ENCODE assay signal across 7 mouse cellular contexts in the genomic region with DNA sequence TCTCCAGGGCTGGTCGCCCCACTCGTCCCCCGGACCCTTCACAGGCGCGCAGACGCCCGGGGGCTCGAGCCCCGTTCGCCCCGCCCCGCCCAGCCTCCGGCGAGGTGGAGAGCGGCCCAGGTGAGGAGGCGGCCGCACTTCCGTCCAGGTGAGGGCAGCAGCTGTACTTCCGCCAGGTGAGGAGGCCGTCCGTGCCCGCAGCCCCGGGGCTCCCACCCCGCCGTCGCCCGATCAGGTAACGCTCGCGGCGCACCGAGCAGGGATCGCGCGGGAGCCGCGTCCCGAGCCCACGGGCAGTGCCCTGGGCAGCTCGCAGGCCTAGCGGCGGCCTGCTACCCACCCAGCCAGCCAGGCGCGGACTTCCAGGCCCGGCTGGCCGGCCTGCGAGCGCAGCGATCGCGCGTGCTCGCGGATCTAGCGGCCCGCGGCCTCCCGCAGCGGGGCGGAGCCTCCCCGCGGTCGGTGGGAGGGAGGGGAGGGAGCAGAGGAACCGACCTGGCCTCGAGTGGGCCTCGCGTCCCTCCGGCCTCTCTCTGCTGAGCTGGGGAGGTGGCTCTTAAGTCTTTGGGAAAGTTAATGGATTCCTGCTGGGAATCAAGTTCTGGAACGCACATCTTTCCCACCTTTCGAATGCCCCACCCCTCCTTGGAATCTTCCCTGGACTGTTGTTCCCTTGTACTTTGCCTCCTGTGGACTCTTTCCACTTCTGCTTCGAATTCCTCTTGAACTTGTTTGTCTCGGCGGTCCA. TPM values are rescaled to one million over a fixed set of nuclear protein-coding genes. Genes with fewer than 3 reads are reported as not detected.
A peak's percentile ranks its signal among the peaks of the same experiment; 100 is the strongest.
DNase-seq lines count a peak whose midpoint lies in the region; ATAC-seq and TF ChIP-seq lines count a peak whose summit lies in the region.

Patj (plus strand) TSS at position 96 of the 748 bp plus-strand sequence.

- no peaks in the 10 kb centered on the region for H3K36me3 ChIP-seq in embryonic facial prominence, embryonic 15.5 days
- no peaks in the 10 kb centered on the region for H3K36me3 ChIP-seq in heart, embryonic 10.5 days
- H3K36me3 ChIP-seq in kidney, embryonic 14.5 days (ENCODE audit: control insufficient read depth, insufficient read depth, low read length), result no peaks in the 10 kb centered on the region
- no peaks in the 10 kb centered on the region for H3K36me3 ChIP-seq in limb, embryonic 13.5 days
- no peaks in the 10 kb centered on the region for H3K36me3 ChIP-seq in midbrain, embryonic 15.5 days (replicated peaks)
- no peaks in the 10 kb centered on the region for H3K36me3 ChIP-seq in spleen, adult 2 months (ENCODE audit: control insufficient read depth, insufficient read depth, low read length)

- peak within 1 kb of the TSS; percentile 79 for H3K4me3 ChIP-seq in embryonic facial prominence, embryonic 15.5 days (replicated peaks)
- H3K4me3 ChIP-seq in heart, embryonic 10.5 days, result peak within 1 kb of the TSS; percentile 95
- H3K4me3 ChIP-seq in kidney, embryonic 14.5 days (ENCODE audit: low read length), result peak within 1 kb of the TSS; percentile 85
- H3K4me3 ChIP-seq in limb, embryonic 13.5 days, result peak within 1 kb of the TSS; percentile 86
- H3K4me3 ChIP-seq in midbrain, embryonic 15.5 days, result peak within 1 kb of the TSS; percentile 70
- peak within 1 kb of the TSS; percentile 88 for H3K4me3 ChIP-seq in spleen, adult 2 months (ENCODE audit: extremely low read depth, insufficient read depth, insufficient read length)

- TF ChIP-seq CTCF in spleen, adult 2 months (IDR thresholded peaks at IDR 0.05; ENCODE audit: extremely low read depth, insufficient read depth, insufficient read length, insufficient replicate concordance), result no peak

- H3K27ac ChIP-seq in embryonic facial prominence, embryonic 15.5 days (replicated peaks), result peak within 1 kb of the TSS; percentile 90
- H3K27ac ChIP-seq in heart, embryonic 10.5 days, result peak within 1 kb of the TSS; percentile 98
- peak within 1 kb of the TSS; percentile 86 for H3K27ac ChIP-seq in kidney, embryonic 14.5 days (ENCODE audit: low read depth, low read length)
- peak within 1 kb of the TSS; percentile 95 for H3K27ac ChIP-seq in limb, embryonic 13.5 days
- peak within 1 kb of the TSS; percentile 78 for H3K27ac ChIP-seq in midbrain, embryonic 15.5 days
- H3K27ac ChIP-seq in spleen, adult 2 months (ENCODE audit: insufficient read depth, low read length), result no peak within 1 kb of the TSS

- peak within 1 kb of the TSS; percentile 83 for H3K4me2 ChIP-seq in embryonic facial prominence, embryonic 15.5 days (replicated peaks)
- peak within 1 kb of the TSS; percentile 85 for H3K4me2 ChIP-seq in kidney, embryonic 14.5 days (replicated peaks; ENCODE audit: low read depth, low read length)
- peak within 1 kb of the TSS; percentile 82 for H3K4me2 ChIP-seq in limb, embryonic 13.5 days (replicated peaks)
- peak within 1 kb of the TSS; percentile 96 for H3K4me2 ChIP-seq in midbrain, embryonic 15.5 days

- peak; percentile 63 to 80 for DNase-seq in adrenal gland, postnatal 36 days
- peak; percentile 80 for DNase-seq in heart, embryonic 10.5 days (ENCODE audit: low spot score)
- DNase-seq in spleen, adult 2 months (ENCODE audit: low read depth in 1 of 2, low spot score in 2 of 2), result peak in 1 of 2 experiments; percentile 47

- no peaks in the 10 kb centered on the region for H3K9me3 ChIP-seq in embryonic facial prominence, embryonic 15.5 days (replicated peaks)
- no peaks in the 10 kb centered on the region for H3K9me3 ChIP-seq in heart, embryonic 10.5 days
- H3K9me3 ChIP-seq in kidney, embryonic 14.5 days (ENCODE audit: control insufficient read depth, low read length), result no peaks in the 10 kb centered on the region
- H3K9me3 ChIP-seq in limb, embryonic 13.5 days, result no peaks in the 10 kb centered on the region
- no peaks in the 10 kb centered on the region for H3K9me3 ChIP-seq in midbrain, embryonic 15.5 days

- TF ChIP-seq POLR2A in spleen, adult 2 months (IDR thresholded peaks at IDR 0.05; ENCODE audit: low read depth, low read length), result no peak; the same call in 1 of the 2 replicates

- peak; percentile 88 for ATAC-seq in embryonic facial prominence, embryonic 15.5 days (ENCODE audit: insufficient number of reproducible peaks, low FRiP score, low TSS enrichment, low read depth)
- ATAC-seq in kidney, embryonic 14.5 days (ENCODE audit: low FRiP score, low TSS enrichment), result peak; percentile 89
- ATAC-seq in limb, embryonic 13.5 days (ENCODE audit: low FRiP score, low read depth), result peak; percentile 91
- peak; percentile 92 for ATAC-seq in midbrain, embryonic 15.5 days (replicated peaks)

- under 1% methylated on average over 71 of the region's 73 CpGs for WGBS in embryonic facial prominence, embryonic 15.5 days
- 1% methylated on average over 72 of the region's 73 CpGs for WGBS in heart, embryonic 10.5 days
- under 1% methylated on average over 63 of the region's 73 CpGs for WGBS in kidney, embryonic 14.5 days
- under 1% methylated on average over 72 of the region's 73 CpGs for WGBS in limb, embryonic 13.5 days
- WGBS in midbrain, embryonic 15.5 days, result 1% methylated on average over 72 of the region's 73 CpGs
- WGBS in spleen, adult 2 months, result 4% methylated on average over 65 of the region's 73 CpGs

- H3K9ac ChIP-seq in embryonic facial prominence, embryonic 15.5 days, result peak within 1 kb of the TSS; percentile 99
- H3K9ac ChIP-seq in kidney, embryonic 14.5 days (ENCODE audit: low read depth, low read length), result peak within 1 kb of the TSS; percentile 98
- peak within 1 kb of the TSS; percentile 98 for H3K9ac ChIP-seq in limb, embryonic 13.5 days
- H3K9ac ChIP-seq in midbrain, embryonic 15.5 days, result peak within 1 kb of the TSS; percentile 74

- peaks cover 3% of the 10 kb centered on the region; the same call in 1 of the 2 replicates for H3K4me1 ChIP-seq in embryonic facial prominence, embryonic 15.5 days
- H3K4me1 ChIP-seq in heart, embryonic 10.5 days, result peaks cover 15% of the 10 kb centered on the region
- peaks cover 3% of the 10 kb centered on the region for H3K4me1 ChIP-seq in kidney, embryonic 14.5 days (ENCODE audit: control insufficient read depth, insufficient read depth, low read length)
- H3K4me1 ChIP-seq in limb, embryonic 13.5 days, result peaks cover 15% of the 10 kb centered on the region
- H3K4me1 ChIP-seq in midbrain, embryonic 15.5 days, result peaks cover 5% of the 10 kb centered on the region; the same call in 1 of the 2 replicates
- peaks cover 2% of the 10 kb centered on the region for H3K4me1 ChIP-seq in spleen, adult 2 months (ENCODE audit: control insufficient read depth, insufficient read depth, insufficient read length)

- no peaks in the 10 kb centered on the region for H3K27me3 ChIP-seq in embryonic facial prominence, embryonic 15.5 days
- no peaks in the 10 kb centered on the region for H3K27me3 ChIP-seq in heart, embryonic 10.5 days (ENCODE audit: insufficient read depth, poor library complexity, severe bottlenecking)
- no peaks in the 10 kb centered on the region for H3K27me3 ChIP-seq in kidney, embryonic 14.5 days (ENCODE audit: control insufficient read depth, insufficient read depth, low read length)
- H3K27me3 ChIP-seq in limb, embryonic 13.5 days, result no peaks in the 10 kb centered on the region
- H3K27me3 ChIP-seq in midbrain, embryonic 15.5 days (replicated peaks), result no peaks in the 10 kb centered on the region
- H3K27me3 ChIP-seq in spleen, adult 2 months (ENCODE audit: control insufficient read depth, insufficient read depth, low read length), result peaks cover 4% of the 10 kb centered on the region

RNA-seq across cellular contexts. Expression of gene Patj, which starts in this region (rescaled TPM):
- 1 to 10 TPM; 4.8 to 5.0 TPM for total RNA-seq in adrenal gland, postnatal 36 days (2021)
- 9.0 and 10.4 TPM in 2 replicates for polyA plus RNA-seq in embryonic facial prominence, embryonic 15.5 days (2015; fragmentation: Nextera tagmentation; extraction: Ambion mirVana)
- 12.4 and 13.3 TPM in 2 replicates for polyA plus RNA-seq in heart, embryonic 10.5 days (2016; fragmentation: Nextera tagmentation; extraction: Ambion mirVana)
- 11.3 and 33.2 TPM in 2 replicates for polyA plus RNA-seq in kidney, embryonic 14.5 days (2014; fragmentation: Nextera tagmentation; extraction: Ambion mirVana)
- polyA plus RNA-seq in limb, embryonic 13.5 days (2015; fragmentation: Nextera tagmentation; extraction: Ambion mirVana), result 19.0 and 21.4 TPM in 2 replicates
- 8.1 and 9.5 TPM in 2 replicates for polyA plus RNA-seq in midbrain, embryonic 15.5 days (2015; fragmentation: Nextera tagmentation; extraction: Ambion mirVana)
- 4.9 TPM in 2 replicates for polyA plus RNA-seq in spleen, adult 2 months (2012; rRNA removed)
